ENCODE assay signal across 15 mouse cellular contexts in the genomic region with DNA sequence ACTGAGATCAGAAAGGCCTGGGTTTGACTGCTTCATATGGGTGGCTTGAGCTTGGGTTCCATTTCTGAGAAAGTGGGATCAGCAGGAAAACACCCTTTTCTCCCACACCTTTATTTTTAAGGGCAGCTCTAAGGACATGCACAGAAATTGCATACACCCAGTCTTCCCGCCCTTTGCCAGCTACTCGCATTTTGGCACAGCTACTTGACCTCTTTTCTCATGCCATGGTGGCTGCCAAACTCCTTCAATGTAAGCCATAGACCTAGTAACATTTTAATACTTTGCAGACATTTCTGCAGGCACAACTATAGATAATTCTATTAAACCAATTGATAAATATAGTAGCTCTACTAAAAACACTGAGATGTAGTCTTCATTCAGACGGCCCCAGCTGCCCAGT.
DNase-seq lines count a peak whose midpoint lies in the region; ATAC-seq and TF ChIP-seq lines count a peak whose summit lies in the region.
"Had no signal": no experiment of that assay in that cellular context is flagged by ENCODE, and none has a peak within 500 bp of the region (broad histone marks: within the 10 kb centered on the region; RNA-seq: fewer than 3 reads in every experiment).

No protein-coding gene starts in this region.

- no peaks in the 10 kb centered on the region for H3K9me3 ChIP-seq in forebrain, embryonic 14.5 days (replicated peaks; ENCODE audit: control insufficient read depth, low read length)
- no peaks in the 10 kb centered on the region for H3K9me3 ChIP-seq in forebrain, embryonic 12.5 days
- H3K9me3 ChIP-seq in hindbrain, embryonic 15.5 days, result no peaks in the 10 kb centered on the region
- H3K9me3 ChIP-seq: embryonic facial prominence, embryonic 13.5 days; heart, embryonic 13.5 days had no signal

- WGBS in forebrain, embryonic 14.5 days, result 71% methylated on average over 3 of the region's 3 CpGs
- WGBS in forebrain, embryonic 12.5 days, result 81% methylated on average over 3 of the region's 3 CpGs
- WGBS in hindbrain, embryonic 15.5 days, result 65% methylated on average over 3 of the region's 3 CpGs

- DNase-seq in forebrain, embryonic 14.5 days (ENCODE audit: low spot score), result no peak
- DNase-seq in brain, adult 2 months (ENCODE audit: low read depth, low spot score), result peak; percentile 90
- DNase-seq in cerebellum, adult 9-11 months, result peak; percentile 80
- DNase-seq in right cerebral cortex, postnatal 36 days (ENCODE audit: low spot score in 2 of 2), result no peak
- DNase-seq in spleen, postnatal 4 days (ENCODE audit: low spot score in 2 of 2), result no peak
- no peak for DNase-seq in left cerebral cortex, adult 2 months (ENCODE audit: extremely low spot score in 1 of 2, low spot score in 2 of 2)
- DNase-seq: kidney, adult 8-10 months; liver; lung, adult 2 months; thymus, postnatal 25 days had no signal

- H3K36me3 ChIP-seq in forebrain, embryonic 14.5 days (ENCODE audit: control insufficient read depth, insufficient read depth, low read length), result no peaks in the 10 kb centered on the region
- H3K36me3 ChIP-seq in forebrain, embryonic 12.5 days (replicated peaks), result no peaks in the 10 kb centered on the region
- no peaks in the 10 kb centered on the region for H3K36me3 ChIP-seq in hindbrain, embryonic 15.5 days
- H3K36me3 ChIP-seq: embryonic facial prominence, embryonic 13.5 days; heart, embryonic 13.5 days had no signal

- no peak overlapping the region for H3K4me2 ChIP-seq in forebrain, embryonic 14.5 days (ENCODE audit: low read length)
- H3K4me2 ChIP-seq in forebrain, embryonic 12.5 days, result no peak overlapping the region
- H3K4me2 ChIP-seq in hindbrain, embryonic 15.5 days, result no peak overlapping the region
- H3K4me2 ChIP-seq: embryonic facial prominence, embryonic 13.5 days; heart, embryonic 13.5 days had no signal

- ATAC-seq in forebrain, embryonic 14.5 days, result no peak
- ATAC-seq in forebrain, embryonic 12.5 days (ENCODE audit: low FRiP score), result no peak
- no peak for ATAC-seq in hindbrain, embryonic 15.5 days (ENCODE audit: low FRiP score, low read depth)

- no peak overlapping the region for H3K9ac ChIP-seq in forebrain, embryonic 14.5 days (ENCODE audit: low read length)
- no peak overlapping the region for H3K9ac ChIP-seq in forebrain, embryonic 12.5 days
- no peak overlapping the region for H3K9ac ChIP-seq in hindbrain, embryonic 15.5 days
- H3K9ac ChIP-seq: embryonic facial prominence, embryonic 13.5 days; heart, embryonic 13.5 days had no signal

- H3K27me3 ChIP-seq in forebrain, embryonic 14.5 days (replicated peaks; ENCODE audit: control insufficient read depth, insufficient read depth, low read length), result no peaks in the 10 kb centered on the region
- no peaks in the 10 kb centered on the region for H3K27me3 ChIP-seq in forebrain, embryonic 12.5 days
- no peaks in the 10 kb centered on the region for H3K27me3 ChIP-seq in hindbrain, embryonic 15.5 days
- H3K27me3 ChIP-seq: embryonic facial prominence, embryonic 13.5 days; heart, embryonic 13.5 days had no signal

- H3K4me1 ChIP-seq in forebrain, embryonic 14.5 days (ENCODE audit: control insufficient read depth, insufficient read depth, low read length), result peaks cover 17% of the 10 kb centered on the region
- peaks cover 16% of the 10 kb centered on the region for H3K4me1 ChIP-seq in forebrain, embryonic 12.5 days
- H3K4me1 ChIP-seq in hindbrain, embryonic 15.5 days (replicated peaks), result peaks cover 21% of the 10 kb centered on the region
- H3K4me1 ChIP-seq: heart, embryonic 13.5 days had no signal

- no peak for TF ChIP-seq CTCF in left cerebral cortex, adult 2 months (IDR thresholded peaks at IDR 0.05)

- no peak overlapping the region for H3K4me3 ChIP-seq in forebrain, embryonic 14.5 days (ENCODE audit: low read depth, low read length)
- no peak overlapping the region for H3K4me3 ChIP-seq in forebrain, embryonic 12.5 days (replicated peaks)
- H3K4me3 ChIP-seq in hindbrain, embryonic 15.5 days, result no peak overlapping the region
- H3K4me3 ChIP-seq in left cerebral cortex, adult 2 months, result no peak overlapping the region
- H3K4me3 ChIP-seq: embryonic facial prominence, embryonic 13.5 days; heart, embryonic 13.5 days had no signal

- intact Hi-C loops in left cerebral cortex, adult 2 months (cut with DNase I), result no loop called here

- H3K27ac ChIP-seq in forebrain, embryonic 14.5 days (ENCODE audit: low read depth, low read length), result 0 out of 2 replicates have a peak overlapping the region, but pooled peaks have one; percentile 28
- no peak overlapping the region for H3K27ac ChIP-seq in forebrain, embryonic 12.5 days
- peak overlapping the region; percentile 61 for H3K27ac ChIP-seq in hindbrain, embryonic 15.5 days (replicated peaks)
- no peak overlapping the region for H3K27ac ChIP-seq in left cerebral cortex, adult 2 months
- H3K27ac ChIP-seq: embryonic facial prominence, embryonic 13.5 days; heart, embryonic 13.5 days; macrophage had no signal

Comparison
In these comparisons a context has a peak if more than half of its experiments do, and no peak if none do; other contexts are left out.
1. H3K27ac ChIP-seq: peak in forebrain, embryonic 14.5 days (single experiment) and hindbrain, embryonic 15.5 days (single experiment); none in forebrain, embryonic 12.5 days (single experiment) and left cerebral cortex, adult 2 months (single experiment).
2. DNase-seq: peak in brain, adult 2 months (single experiment) and cerebellum, adult 9-11 months (single experiment); none in forebrain, embryonic 14.5 days (single experiment), right cerebral cortex, postnatal 36 days (0 of 2), spleen, postnatal 4 days (0 of 2) and left cerebral cortex, adult 2 months (0 of 2).